Mouse (Mus musculus): ENCODE data around the gene Cxcr4. TPM values are rescaled to one million over a fixed set of nuclear protein-coding genes. Genes with fewer than 3 reads are reported as not detected.

Gene Cxcr4
- 0.98 and 1.3 TPM in 2 replicates for polyA plus RNA-seq (2015; fragmentation: Nextera tagmentation; extraction: Ambion mirVana)

GRCm38 (mm10) chr1:128592211-128592741, at the start of gene Cxcr4:
TSS of gene Cxcr4 (minus strand) at chr1:128592293.

Other genes starting within 250 kb of the Cxcr4 start
- gene Mcm6, start 232.6 kb downstream of the Cxcr4 start, polyA plus RNA-seq (2015; fragmentation: Nextera tagmentation; extraction: Ambion mirVana), result 55.5 and 69.8 TPM in 2 replicates
- 84.6 and 103 TPM in 2 replicates for gene Dars, start 174.9 kb downstream of the Cxcr4 start, polyA plus RNA-seq (2015; fragmentation: Nextera tagmentation; extraction: Ambion mirVana)

All from urinary bladder, postnatal 0 days (tissue).